Mouse (Mus musculus): ENCODE results near the gene Cd59a. TPM values are rescaled to one million over a fixed set of nuclear protein-coding genes. Genes with fewer than 3 reads are reported as not detected.

Gene Cd59a
- 11.1 and 22.0 TPM in 2 replicates for polyA plus RNA-seq (2012; rRNA removed)

DNA sequence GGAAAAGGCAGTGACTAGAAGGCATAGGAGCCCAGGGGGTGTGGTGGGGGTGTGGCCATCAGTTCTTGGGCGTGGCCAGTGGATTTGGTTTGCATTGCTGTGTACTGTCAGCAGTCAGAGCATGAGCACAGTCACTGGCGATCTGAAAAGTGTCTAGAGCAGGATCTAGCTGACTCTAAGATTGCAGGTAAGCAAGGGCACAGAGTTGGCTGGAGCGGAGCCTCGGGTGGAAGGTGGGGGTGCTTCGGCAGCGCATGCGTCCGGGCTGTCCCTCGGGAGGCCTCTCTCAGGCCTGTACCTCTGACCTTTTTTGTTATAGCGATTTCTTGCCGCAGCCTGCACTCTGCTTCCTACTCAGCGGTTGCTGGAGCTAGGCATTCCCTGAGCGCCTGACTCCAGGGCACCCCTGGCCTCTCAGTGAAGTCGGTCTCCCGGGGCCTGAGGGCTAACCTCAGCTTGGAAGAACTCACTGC is at the start of gene Cd59a:
Cd59a (plus strand) TSS at position 61 of the 473 bp plus-strand sequence.

DNA sequence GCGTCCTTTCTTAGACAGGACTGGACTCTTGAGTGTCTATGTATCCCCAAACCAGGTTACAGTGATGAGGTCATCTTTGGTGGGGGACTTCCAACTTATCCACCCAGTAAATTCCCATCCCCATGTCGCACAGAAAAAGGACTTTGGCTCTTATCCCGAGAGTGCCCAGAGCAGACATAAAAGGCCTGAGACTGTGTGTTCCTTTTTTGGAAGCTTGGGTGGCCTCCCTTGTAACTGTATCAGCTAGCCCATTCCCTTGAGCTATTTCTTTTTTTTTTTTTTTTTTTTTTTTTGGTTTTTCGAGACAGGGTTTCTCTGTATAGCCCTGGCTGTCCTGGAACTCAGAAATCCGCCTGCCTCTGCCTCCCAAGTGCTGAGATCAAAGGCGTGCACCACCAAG is 30.1 kb upstream of the Cd59a start, which contains the start of gene Gm10912:
Gm10912 (plus strand) TSS at position 301 of the 400 bp plus-strand sequence.

DNA sequence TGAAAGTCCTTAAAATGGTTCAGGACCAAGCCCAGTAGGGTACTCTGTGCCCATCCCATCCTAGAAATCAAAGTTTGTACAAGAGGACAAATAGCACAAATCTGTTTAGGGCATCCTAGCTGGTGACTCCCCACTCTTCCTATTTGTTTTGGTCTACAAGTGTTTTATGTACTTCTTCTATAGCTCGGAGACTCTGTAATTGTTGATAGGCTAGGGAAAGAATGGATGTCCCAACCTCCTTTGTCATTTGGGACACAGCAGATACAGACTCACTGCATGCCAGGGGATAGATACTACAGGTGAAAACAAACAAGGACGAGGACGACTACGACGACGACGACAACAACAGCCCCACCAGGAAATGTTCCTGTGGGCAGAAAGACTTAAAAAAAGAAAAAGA is 27.2 kb upstream of the Cd59a start, which contains the start of gene Gm10799:
Gm10799 (minus strand) TSS at position 101 of the 400 bp plus-strand sequence.

DNA sequence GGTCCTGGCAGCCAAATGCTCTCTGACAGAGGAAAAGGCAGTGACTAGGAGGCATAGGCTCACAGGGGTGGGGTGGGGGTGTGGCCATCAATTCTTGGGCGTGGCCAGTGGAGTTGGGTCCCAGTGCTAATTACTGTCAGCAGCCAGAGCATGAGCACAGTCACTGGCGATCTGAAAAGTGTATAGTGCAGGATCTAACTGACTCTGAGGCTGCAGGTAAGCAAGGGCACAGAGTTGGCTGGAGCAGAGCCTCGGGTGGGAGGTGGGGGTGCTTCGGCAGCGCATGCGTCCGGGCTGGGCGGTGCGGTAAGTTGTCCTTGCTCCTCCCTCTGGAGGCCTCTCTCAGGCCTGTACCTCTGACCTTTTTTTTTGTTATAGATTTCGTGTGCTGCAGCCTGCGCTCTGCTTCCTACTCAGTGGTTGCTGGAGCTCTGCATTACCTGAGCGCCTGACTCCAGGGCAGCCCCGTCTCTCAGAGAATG is 25.9 kb upstream of the Cd59a start, which contains the start of gene Cd59b:
Cd59b (plus strand) TSS at position 146 of the 482 bp plus-strand sequence.

DNA sequence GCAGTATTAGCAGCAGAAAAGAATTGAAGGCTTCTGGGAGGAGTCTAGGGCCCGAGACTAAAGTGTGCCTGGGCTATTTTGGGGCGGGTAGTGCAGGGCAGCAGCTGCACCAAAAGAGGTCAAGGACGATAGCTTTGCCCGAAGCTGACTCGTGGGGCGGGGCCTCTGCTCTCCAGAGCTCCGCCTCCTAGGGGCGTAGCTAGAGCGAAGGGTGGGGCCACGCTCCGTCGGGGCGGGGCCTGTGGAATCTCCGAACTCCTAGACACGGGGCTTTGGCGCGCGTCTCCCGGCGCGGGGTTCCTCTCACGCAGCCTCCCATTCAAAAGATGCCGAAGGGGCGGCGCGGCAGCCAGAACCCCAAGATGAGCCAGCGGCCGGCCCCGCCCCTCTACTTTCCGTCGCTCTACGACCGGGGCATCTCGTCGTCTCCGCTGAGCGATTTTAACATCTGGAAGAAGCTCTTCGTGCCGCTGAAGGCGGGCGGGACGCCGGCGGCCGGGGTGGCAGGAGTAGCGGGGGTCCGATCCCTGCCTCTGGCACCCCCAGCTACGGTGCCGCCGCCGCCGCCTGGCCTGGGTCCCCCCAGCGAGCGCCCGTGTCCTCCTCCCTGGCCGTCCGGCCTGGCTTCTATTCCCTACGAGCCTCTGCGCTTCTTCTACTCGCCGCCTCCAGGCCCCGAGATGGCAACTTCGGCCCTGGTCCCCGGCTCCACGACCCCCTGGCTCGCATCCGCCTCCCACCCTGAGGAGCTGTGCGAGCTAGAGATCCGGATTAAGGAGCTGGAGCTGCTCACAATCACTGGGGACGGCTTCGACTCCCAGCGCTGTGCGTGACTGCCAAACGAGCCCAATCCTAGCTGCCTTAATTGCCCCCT is 27.1 kb downstream of the Cd59a start, which contains the start of gene A930018P22Rik:
A930018P22Rik (plus strand) TSS at position 265 of the 874 bp plus-strand sequence.

Other genes starting within 250 kb of the Cd59a start
- 33.1 and 71.1 TPM in 2 replicates for gene Lmo2, start 137.8 kb upstream of the Cd59a start, polyA plus RNA-seq (2012; rRNA removed)
- gene Fbxo3, start 68.1 kb upstream of the Cd59a start, polyA plus RNA-seq (2012; rRNA removed), result 35.9 and 43.6 TPM in 2 replicates
- gene 4931422A03Rik, start 67.4 kb upstream of the Cd59a start, polyA plus RNA-seq (2012; rRNA removed), result not detected in 2 replicates
- 0.11 and 0.16 TPM in 2 replicates for gene Gm10912, start 30.0 kb upstream of the Cd59a start, polyA plus RNA-seq (2012; rRNA removed)
- gene Gm10799, start 27.3 kb upstream of the Cd59a start, polyA plus RNA-seq (2012; rRNA removed), result not detected in 2 replicates
- gene Cd59b, start 26.0 kb upstream of the Cd59a start, polyA plus RNA-seq (2012; rRNA removed), result 2.9 and 4.1 TPM in 2 replicates
- not detected in 2 replicates for gene A930018P22Rik, start 27.0 kb downstream of the Cd59a start, polyA plus RNA-seq (2012; rRNA removed)

All from central nervous system, embryonic 11.5 days (tissue).